Mouse (Mus musculus) kidney, adult 2 months (tissue): ENCODE measurements around the gene Aip. TPM values are rescaled to one million over a fixed set of nuclear protein-coding genes. Genes with fewer than 3 reads are reported as not detected.
"Not testable (repeated sequence)": the region's sequence is repeated elsewhere in the genome, so short reads cannot be mapped to it uniquely, and the experiment has no call there.

ENCODE experiments used
- DNase-seq: peaks from one replicate; pipeline ENCODE4 v3.0.0; 2021
- H3K27ac ChIP-seq: fragments of 200-500 bp; 2 replicates; pipeline ENCODE4 v1.5.1; 2012; ENCODE audit warnings: low read depth, low read length, control low read depth, inconsistent platforms; ENCODE audit not compliant: insufficient read depth
- H3K27me3 ChIP-seq: fragments of 200-500 bp; replicated peaks from 2 replicates; pipeline ENCODE4 v1.6.1; 2012; ENCODE audit warnings: mild to moderate bottlenecking, moderate library complexity, low read length, inconsistent platforms; ENCODE audit not compliant: control insufficient read depth, insufficient read depth
- H3K36me3 ChIP-seq: fragments of 200-500 bp; 2 replicates; pipeline ENCODE4 v1.6.1; 2012; ENCODE audit warnings: mild to moderate bottlenecking, moderate library complexity, low read length, inconsistent platforms; ENCODE audit not compliant: control insufficient read depth, insufficient read depth
- H3K4me1 ChIP-seq: fragments of 200-500 bp; 2 replicates; pipeline ENCODE4 v1.6.1; 2011; ENCODE audit warnings: low read length; ENCODE audit not compliant: control insufficient read depth, insufficient read depth
- H3K4me3 ChIP-seq: fragments of 200-500 bp; 2 replicates; pipeline ENCODE4 v1.5.1; 2011; ENCODE audit warnings: mild to moderate bottlenecking, low read depth, low read length, control low read depth; ENCODE audit not compliant: insufficient read depth
- CTCF ChIP-seq: fragments of 200-500 bp; conservative IDR thresholded peaks from 2 replicates; pipeline ENCODE4 v1.5.1; 2011; ENCODE audit warnings: low read depth, mild to moderate bottlenecking, control low read depth, low read length, moderate library complexity, mixed read lengths; ENCODE audit not compliant: insufficient read depth, insufficient read length
- POLR2A ChIP-seq: fragments of 200-500 bp; IDR thresholded peaks from one replicate; pipeline ENCODE4 v1.6.1; 2011; ENCODE audit warnings: low read depth, low read length, control low read depth
- WGBS: fragments of 180-500 bp; shearing (Covaris S2); methylation state at CpG from one replicate; pipeline ENCODE4 v1.1.7; 2018; 5-methylcytosine and 5-hydroxymethylcytosine counted together
- polyA plus RNA-seq: library from polyadenylated mRNA; depleted of rRNA; stranded (reverse); fragments of >200 nt; gene quantifications from 2 replicates; pipeline ENCODE4 v1.2.3, GENCODE M21; 2012

Gene Aip
- polyA plus RNA-seq, 1 experiment = 96.2 TPM

- TF ChIP-seq POLR2A (no peak), CTCF (no peak)
- 75% methylated on average over 18 of the region's 18 CpGs for WGBS
These were observed 16.9 kb upstream of the Aip start for GRCm38 (mm10) chr19:4142416-4143173.

DNA sequence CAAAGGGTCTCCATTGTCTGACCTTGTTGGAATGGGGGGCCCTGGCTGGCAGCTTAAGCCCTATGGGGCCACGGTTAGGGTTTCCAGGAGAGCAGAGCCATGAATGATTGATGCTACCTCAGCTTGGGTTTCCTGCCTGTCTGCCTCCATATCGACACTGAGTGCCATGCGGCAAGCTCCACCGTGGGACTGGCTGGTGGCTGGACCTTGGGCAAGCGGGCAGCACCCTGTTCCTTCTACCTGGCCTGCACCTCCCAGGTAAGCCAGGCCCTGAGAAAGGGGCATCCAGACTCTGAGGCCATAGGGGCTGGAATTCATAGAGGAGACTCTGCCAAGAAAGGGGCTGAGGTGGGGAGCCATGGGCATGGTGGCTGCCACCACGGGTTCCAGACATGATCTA is 14.5 kb upstream of the Aip start:
- Histone ChIP-seq H3K36me3 (no peaks in the 10 kb centered on the region), H3K27ac (no peak overlapping the region), H3K4me1 (no peaks in the 10 kb centered on the region), H3K27me3 (no peaks in the 10 kb centered on the region), H3K4me3 (no peak overlapping the region)
- 60% methylated on average over 6 of the region's 6 CpGs for WGBS
- DNase-seq = no peak
- no peak for TF ChIP-seq CTCF
- no peak for TF ChIP-seq POLR2A

More at GRCm38 (mm10) chr19:4142416-4143173, 16.9 kb upstream of the Aip start:
- no peak overlapping the region for H3K27ac ChIP-seq
- no peaks in the 10 kb centered on the region for H3K4me1 ChIP-seq
- no peaks in the 10 kb centered on the region for H3K27me3 ChIP-seq
- DNase-seq = peak; percentile 75
- H3K36me3 ChIP-seq = no peaks in the 10 kb centered on the region
- no peak overlapping the region for H3K4me3 ChIP-seq

DNA sequence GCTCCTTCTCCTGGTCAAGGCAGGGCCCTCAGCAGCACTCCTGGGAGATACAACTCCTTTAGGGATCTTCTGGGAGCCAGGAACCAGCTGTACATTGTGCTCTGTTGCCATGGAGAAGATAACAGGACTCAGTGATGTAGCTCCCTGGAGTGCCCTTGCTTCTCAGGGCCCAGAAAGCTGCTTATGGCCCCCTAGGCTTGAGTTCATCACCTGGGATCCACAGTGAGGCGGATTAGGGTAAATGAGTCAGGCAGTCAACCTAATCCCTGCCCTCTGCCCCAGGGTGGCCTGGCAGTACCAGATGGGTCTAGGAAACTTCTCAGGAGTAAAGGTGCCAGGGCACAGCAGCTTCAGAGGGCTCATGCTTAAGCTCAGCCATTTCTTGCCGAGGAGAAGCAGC is 13.8 kb upstream of the Aip start, which contains the start of gene Gpr152:
Gpr152 (plus strand) TSS at position 342 of the 400 bp plus-strand sequence.
- H3K27me3 ChIP-seq = no peaks in the 10 kb centered on the region
- H3K4me1 ChIP-seq = no peaks in the 10 kb centered on the region
- H3K36me3 ChIP-seq = no peaks in the 10 kb centered on the region
- WGBS = 89% methylated on average over 2 of the region's 2 CpGs
- H3K4me3 ChIP-seq = no peak within 1 kb of the TSS
- H3K27ac ChIP-seq = no peak within 1 kb of the TSS
- TF ChIP-seq POLR2A = no peak
- TF ChIP-seq CTCF = no peak
- DNase-seq = no peak

DNA sequence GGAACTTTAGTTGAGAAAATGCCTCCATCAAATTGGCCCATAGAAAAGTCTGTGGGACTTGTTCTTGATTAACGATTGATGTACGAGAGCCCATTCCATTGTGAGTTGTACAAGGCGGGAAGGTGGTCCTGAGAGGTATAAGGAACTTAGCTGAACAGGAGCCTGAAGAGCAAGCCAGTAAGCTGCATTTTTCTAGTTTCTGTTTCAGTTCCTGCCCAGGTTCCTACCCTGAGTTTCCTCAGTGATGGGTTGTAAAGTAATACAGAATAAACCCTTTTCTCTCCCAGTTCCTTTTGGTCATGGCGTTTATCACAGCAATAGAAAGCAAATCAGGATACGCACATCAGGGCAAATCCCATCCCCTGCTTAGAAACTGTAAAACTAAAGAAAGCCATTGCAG is 12.3 kb upstream of the Aip start:
- Histone ChIP-seq H3K36me3 (no peaks in the 10 kb centered on the region), H3K27ac (no peak overlapping the region), H3K27me3 (no peaks in the 10 kb centered on the region), H3K4me1 (no peaks in the 10 kb centered on the region), H3K4me3 (no peak overlapping the region)
- TF ChIP-seq POLR2A (no peak), CTCF (no peak)
- DNase-seq = no peak
- WGBS = 80% methylated on average over 5 of the region's 5 CpGs

- WGBS = 83% methylated on average over 5 of the region's 5 CpGs
- Histone ChIP-seq H3K4me1 (no peaks in the 10 kb centered on the region), H3K27me3 (no peaks in the 10 kb centered on the region), H3K36me3 (no peaks in the 10 kb centered on the region), H3K4me3 (no peak overlapping the region), H3K27ac (no peak overlapping the region)
- TF ChIP-seq CTCF (no peak), POLR2A (no peak)
- no peak for DNase-seq
These were observed 10.8 kb upstream of the Aip start for GRCm38 (mm10) chr19:4136463-4136862.

DNA sequence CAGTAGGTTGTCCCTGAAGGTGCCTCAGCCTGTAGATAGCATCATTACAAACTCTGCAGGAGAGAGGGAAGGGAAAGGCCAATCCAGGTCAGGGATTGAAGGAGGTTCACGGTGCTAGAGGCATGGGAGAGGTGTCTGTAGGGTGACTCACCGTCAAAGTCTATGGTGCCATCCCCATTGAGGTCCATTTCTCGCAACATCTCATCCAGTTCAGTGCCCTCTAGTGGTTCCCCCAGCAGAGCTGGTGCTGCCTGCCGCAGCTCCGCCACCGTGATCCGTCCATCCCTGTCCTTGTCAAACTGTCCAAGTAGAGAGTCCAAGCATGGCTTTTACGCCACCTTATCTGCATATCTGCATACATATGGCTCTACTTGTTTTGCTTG is 10.3 kb upstream of the Aip start:
- WGBS = 19% methylated on average over 8 of the region's 8 CpGs
- H3K27me3 ChIP-seq, H3K4me1 ChIP-seq, H3K27ac ChIP-seq, H3K4me3 ChIP-seq, H3K36me3 ChIP-seq, DNase-seq: not testable (repeated sequence)
- TF ChIP-seq CTCF = peak; percentile 48

DNA sequence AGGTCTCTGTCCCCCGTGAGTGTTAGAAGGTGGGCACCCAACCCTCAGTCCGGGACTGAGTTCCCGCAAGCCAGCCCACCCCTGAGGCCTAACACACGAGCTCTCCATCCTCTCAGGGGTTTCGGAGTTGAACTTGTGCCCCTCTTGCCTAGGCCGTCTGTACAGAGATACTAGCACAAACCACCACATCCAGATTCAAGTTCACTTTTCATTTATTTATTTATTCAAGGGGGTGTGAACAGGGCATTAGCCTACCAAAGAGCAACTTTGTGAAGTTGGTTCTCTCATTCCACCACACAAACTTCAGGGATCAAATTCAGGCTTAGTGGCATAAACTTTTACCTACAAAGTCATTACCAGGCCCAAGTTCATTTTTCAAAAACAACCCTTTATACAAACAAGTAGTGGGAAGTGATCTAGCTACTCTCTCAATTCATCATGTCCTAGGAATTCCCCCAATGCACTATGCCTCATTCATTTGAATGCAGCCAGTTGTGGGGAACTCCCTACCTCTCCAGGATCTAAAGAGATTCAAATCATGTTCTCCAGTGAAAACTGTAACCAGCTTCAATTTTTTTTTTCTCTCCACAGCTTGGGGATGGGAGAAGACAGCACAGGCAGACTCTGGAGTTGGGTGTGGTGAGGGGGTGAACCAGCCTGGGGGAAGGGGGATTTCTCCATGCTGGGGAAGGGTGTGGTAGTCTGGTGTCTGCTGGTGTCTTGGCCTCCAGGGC is 9.7 kb upstream of the Aip start:
- H3K4me3 ChIP-seq = not testable (repeated sequence)
- WGBS = 86% methylated on average over 6 of the region's 6 CpGs

More for the DNA sequence above, 9.7 kb upstream of the Aip start:
- H3K27ac ChIP-seq, H3K4me1 ChIP-seq, DNase-seq, H3K36me3 ChIP-seq, H3K27me3 ChIP-seq: not testable (repeated sequence)
